Comparison of ENCODE assay signal across 20 mouse cellular contexts in genomic region chr4:151454065-151454464, GRCm38 (mm10).
DNase-seq lines count a peak whose midpoint lies in the region; ATAC-seq lines count a peak whose summit lies in the region.
"Had no signal": no experiment of that assay in that cellular context is flagged by ENCODE, and none has a peak within 500 bp of the region (broad histone marks: within the 10 kb centered on the region; RNA-seq: fewer than 3 reads in every experiment).

No protein-coding gene starts in this region.

- no peak overlapping the region for H3K4me2 ChIP-seq in hindbrain, embryonic 16.5 days (ENCODE audit: low read length)
- no peak overlapping the region for H3K4me2 ChIP-seq in hindbrain, embryonic 11.5 days (replicated peaks; ENCODE audit: low read depth, low read length)
- H3K4me2 ChIP-seq in neural tube, embryonic 14.5 days (ENCODE audit: low read depth, low read length) = no peak overlapping the region
- H3K4me2 ChIP-seq: embryonic facial prominence, embryonic 15.5 days; forebrain, embryonic 15.5 days; heart, embryonic 13.5 days had no signal

- H3K27ac ChIP-seq in hindbrain, embryonic 16.5 days (ENCODE audit: low read depth, low read length) = peak overlapping the region; percentile 34; the same call in 1 of the 2 replicates
- H3K27ac ChIP-seq in hindbrain, embryonic 11.5 days (ENCODE audit: low read depth, low read length) = no peak overlapping the region
- peak overlapping the region; percentile 56; the same call in 1 of the 2 replicates for H3K27ac ChIP-seq in neural tube, embryonic 14.5 days (ENCODE audit: low read depth, low read length)
- H3K27ac ChIP-seq: embryonic facial prominence, embryonic 15.5 days; forebrain, embryonic 10.5 days; forebrain, embryonic 15.5 days; heart, embryonic 13.5 days had no signal

- H3K9ac ChIP-seq in hindbrain, embryonic 16.5 days (ENCODE audit: low read depth, low read length) = no peak overlapping the region
- no peak overlapping the region for H3K9ac ChIP-seq in hindbrain, embryonic 11.5 days (ENCODE audit: low read depth, low read length)
- H3K9ac ChIP-seq in neural tube, embryonic 14.5 days (replicated peaks; ENCODE audit: low read depth, low read length) = no peak overlapping the region
- H3K9ac ChIP-seq: embryonic facial prominence, embryonic 15.5 days; forebrain, embryonic 15.5 days; heart, embryonic 13.5 days had no signal

- H3K27me3 ChIP-seq in hindbrain, embryonic 16.5 days (replicated peaks; ENCODE audit: control insufficient read depth, insufficient read depth, low read length) = no peaks in the 10 kb centered on the region
- H3K27me3 ChIP-seq in hindbrain, embryonic 11.5 days (ENCODE audit: control insufficient read depth, insufficient read depth, low read length) = no peaks in the 10 kb centered on the region
- no peaks in the 10 kb centered on the region for H3K27me3 ChIP-seq in neural tube, embryonic 14.5 days (ENCODE audit: control insufficient read depth, insufficient read depth, low read length)

- no peak overlapping the region for H3K4me3 ChIP-seq in hindbrain, embryonic 16.5 days (ENCODE audit: low read length)
- H3K4me3 ChIP-seq in hindbrain, embryonic 11.5 days (ENCODE audit: low read depth, low read length) = no peak overlapping the region
- H3K4me3 ChIP-seq in neural tube, embryonic 14.5 days (ENCODE audit: low read depth, low read length) = no peak overlapping the region
- H3K4me3 ChIP-seq: embryonic facial prominence, embryonic 15.5 days; erythroblast, embryonic 14.5 days; forebrain, embryonic 10.5 days; forebrain, embryonic 15.5 days; heart, embryonic 13.5 days had no signal

- no peaks in the 10 kb centered on the region for H3K36me3 ChIP-seq in hindbrain, embryonic 16.5 days (ENCODE audit: control insufficient read depth, insufficient read depth, low read length)
- no peaks in the 10 kb centered on the region for H3K36me3 ChIP-seq in hindbrain, embryonic 11.5 days (ENCODE audit: control insufficient read depth, insufficient read depth, low read length)
- no peaks in the 10 kb centered on the region for H3K36me3 ChIP-seq in neural tube, embryonic 14.5 days (ENCODE audit: control insufficient read depth, insufficient read depth, low read length)
- H3K36me3 ChIP-seq: embryonic facial prominence, embryonic 15.5 days; forebrain, embryonic 10.5 days; forebrain, embryonic 15.5 days; heart, embryonic 13.5 days had no signal

- H3K4me1 ChIP-seq in hindbrain, embryonic 16.5 days (ENCODE audit: control insufficient read depth, insufficient read depth, low read depth, low read length) = peaks cover 32% of the 10 kb centered on the region
- peaks cover 5% of the 10 kb centered on the region; the same call in 1 of the 2 replicates for H3K4me1 ChIP-seq in hindbrain, embryonic 11.5 days (replicated peaks; ENCODE audit: control insufficient read depth, insufficient read depth, low read length)
- peaks cover 41% of the 10 kb centered on the region for H3K4me1 ChIP-seq in neural tube, embryonic 14.5 days (ENCODE audit: control insufficient read depth, insufficient read depth, low read length)

- intact Hi-C loops in heart, postnatal 36 days (cut with DNase I) = no loop called here

- 75% methylated on average over 3 of the region's 3 CpGs for WGBS in hindbrain, embryonic 16.5 days
- WGBS in hindbrain, embryonic 11.5 days = 90% methylated on average over 3 of the region's 3 CpGs
- WGBS in neural tube, embryonic 14.5 days = 71% methylated on average over 3 of the region's 3 CpGs

- no peaks in the 10 kb centered on the region for H3K9me3 ChIP-seq in hindbrain, embryonic 16.5 days (ENCODE audit: control insufficient read depth, low read length)
- H3K9me3 ChIP-seq in hindbrain, embryonic 11.5 days (ENCODE audit: control insufficient read depth, low read length) = no peaks in the 10 kb centered on the region
- H3K9me3 ChIP-seq in neural tube, embryonic 14.5 days (ENCODE audit: control insufficient read depth, low read length) = no peaks in the 10 kb centered on the region
- H3K9me3 ChIP-seq: embryonic facial prominence, embryonic 15.5 days; forebrain, embryonic 10.5 days; forebrain, embryonic 15.5 days; heart, embryonic 13.5 days had no signal

- ATAC-seq in hindbrain, embryonic 16.5 days = no peak
- no peak for ATAC-seq in hindbrain, embryonic 11.5 days (ENCODE audit: low FRiP score)
- ATAC-seq in neural tube, embryonic 14.5 days (ENCODE audit: low read depth) = no peak
- ATAC-seq: forebrain, embryonic 15.5 days; inflammation-experienced regulatory T-cells, adult 6 months; intestine, postnatal 0 days had no signal

- DNase-seq in adrenal gland, adult 2 months = peak; percentile 7
- no peak for DNase-seq in adrenal gland, postnatal 14 days
- DNase-seq in cerebellum, postnatal 10 days = peak; percentile 52 to 59
- no peak for DNase-seq in cerebellum, adult 8-10 months
- no peak for DNase-seq in hindbrain, embryonic 11.5 days (ENCODE audit: low spot score)
- DNase-seq in heart, postnatal 36 days = no peak
- DNase-seq: adrenal gland, postnatal 25 days; embryo, embryonic 11 days; gastrocnemius, postnatal 36 days; heart, postnatal 4 days; kidney, adult 8-10 months had no signal

Comparison
In these comparisons a context has a peak if more than half of its experiments do, and no peak if none do; other contexts are left out.
1. DNase-seq: peak in adrenal gland, adult 2 months (single experiment) and cerebellum, postnatal 10 days (2 of 2); none in adrenal gland, postnatal 14 days (single experiment), cerebellum, adult 8-10 months (single experiment), hindbrain, embryonic 11.5 days (single experiment) and heart, postnatal 36 days (0 of 2).